Mouse (Mus musculus) left cerebral cortex, postnatal 4 days (tissue): ENCODE measurements around the gene Atg2a. TPM values are rescaled to one million over a fixed set of nuclear protein-coding genes. Genes with fewer than 3 reads are reported as not detected.

Source experiments
- DNase-seq: peaks from one replicate; pipeline ENCODE4 v3.0.0-alpha.2; 2022
- intact Hi-C: fragments of 180-260 bp; cut with DNase I; formaldehyde crosslinking; loops from one replicate; pipeline ENCODE4 v1.15.1; 2025
- total RNA-seq, 2 experiments: library from RNA; stranded (reverse); gene quantifications; 2 replicates each; pipeline ENCODE4 v1.2.3; 2021

Gene Atg2a
- total RNA-seq, result 10 to 100 TPM; 29.3 to 29.7 TPM

GRCm38 (mm10) chr19:6241274-6242107 lies at the start of gene Atg2a:
Atg2a (plus strand) TSS chr19:6241668.
- peak; percentile 98 for DNase-seq
- intact Hi-C loops, result no loop called here

GRCm38 (mm10) chr19:6204265-6204664 lies 37.2 kb upstream of the Atg2a start:
- no peak for DNase-seq
- intact Hi-C loops, result no loop called here

- no peak for DNase-seq
- intact Hi-C loops, result no loop called here
Observed at GRCm38 (mm10) chr19:6206716-6207115, 34.8 kb upstream of the Atg2a start.

- intact Hi-C loops, result no loop called here
- no peak for DNase-seq
Observed at GRCm38 (mm10) chr19:6216046-6216705, 25.3 kb upstream of the Atg2a start.

GRCm38 (mm10) chr19:6218606-6219005 lies 22.9 kb upstream of the Atg2a start:
- no peak for DNase-seq
- intact Hi-C loops, result no loop called here

GRCm38 (mm10) chr19:6226135-6226534 lies 15.3 kb upstream of the Atg2a start, which contains the start of gene Gpha2:
Gpha2 (plus strand) TSS chr19:6226380.
- intact Hi-C loops, result no loop called here
- no peak for DNase-seq

DNA sequence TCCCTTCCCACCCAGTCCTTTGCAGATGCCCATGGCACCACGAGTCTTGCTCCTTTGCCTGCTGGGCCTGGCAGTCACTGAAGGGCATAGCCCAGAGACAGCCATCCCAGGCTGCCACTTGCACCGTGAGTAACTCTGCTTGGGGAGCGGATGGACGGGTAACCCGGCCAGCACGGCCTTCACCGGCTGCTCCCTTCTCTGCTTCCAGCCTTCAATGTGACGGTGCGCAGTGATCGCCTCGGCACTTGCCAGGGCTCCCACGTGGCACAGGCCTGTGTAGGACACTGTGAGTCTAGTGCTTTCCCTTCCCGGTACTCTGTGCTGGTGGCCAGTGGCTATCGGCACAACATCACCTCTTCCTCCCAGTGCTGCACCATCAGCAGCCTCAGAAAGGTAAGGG lies 14.7 kb upstream of the Atg2a start:
- intact Hi-C loops, result no loop called here
- no peak for DNase-seq

GRCm38 (mm10) chr19:6227864-6228263 lies 13.6 kb upstream of the Atg2a start:
- intact Hi-C loops, result no loop called here
- DNase-seq, result no peak

- intact Hi-C loops, result no loop called here
- peak; percentile 31 for DNase-seq
Observed at GRCm38 (mm10) chr19:6230411-6230810, 11.1 kb upstream of the Atg2a start.

DNA sequence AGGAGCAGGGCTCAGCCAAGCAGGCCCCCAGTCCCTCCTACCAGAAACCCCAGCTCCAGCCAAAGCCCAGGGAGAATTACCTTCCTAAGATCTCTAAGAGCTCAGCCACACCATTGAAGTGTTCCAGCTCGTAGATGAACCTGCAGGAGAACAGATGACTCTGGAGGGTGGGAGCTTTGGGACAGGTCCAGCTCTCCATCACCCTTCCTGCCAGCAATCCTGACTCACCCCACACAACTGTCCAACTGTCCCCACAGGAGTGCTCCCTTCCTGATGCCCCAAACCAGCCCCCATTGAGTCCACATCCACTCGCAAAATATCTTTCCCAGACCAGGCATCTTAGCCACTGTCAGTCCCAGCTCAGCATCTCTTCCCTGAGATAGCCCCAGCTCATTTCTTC lies 10.4 kb upstream of the Atg2a start:
- intact Hi-C loops, result no loop called here
- no peak for DNase-seq

DNA sequence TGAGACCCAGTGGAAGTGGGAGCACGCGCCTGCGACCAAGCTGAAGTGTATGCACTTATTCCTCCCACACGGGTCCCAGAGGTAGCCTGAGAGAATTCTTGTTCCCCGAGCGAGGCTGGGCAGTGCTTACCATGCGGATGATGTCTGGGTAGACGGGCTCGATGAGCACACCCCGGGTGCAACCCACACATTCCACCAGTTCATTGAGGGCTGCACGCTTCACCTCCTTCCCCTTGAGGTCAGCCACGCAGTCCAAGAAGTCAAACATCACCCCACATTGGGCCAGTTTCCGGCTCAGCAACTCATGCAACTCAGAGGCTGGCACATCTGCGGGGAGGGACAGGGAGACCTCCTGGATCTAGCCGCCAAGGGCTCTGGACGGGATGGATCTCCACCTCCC lies 7.8 kb upstream of the Atg2a start:
- intact Hi-C loops, result no loop called here
- DNase-seq, result no peak

- intact Hi-C loops, result no loop called here
Observed at GRCm38 (mm10) chr19:6234337-6235083, 7.0 kb upstream of the Atg2a start.

GRCm38 (mm10) chr19:6235084-6236052 lies 6.1 kb upstream of the Atg2a start, which contains the start of gene Ppp2r5b:
Ppp2r5b (minus strand) TSS chr19:6235872.
- intact Hi-C loops, result no loop called here

More at GRCm38 (mm10) chr19:6234337-6235083, 7.0 kb upstream of the Atg2a start:
- DNase-seq, result no peak

GRCm38 (mm10) chr19:6236053-6236441 lies 5.4 kb upstream of the Atg2a start:
- intact Hi-C loops, result no loop called here
- peak; percentile 96 for DNase-seq

More at GRCm38 (mm10) chr19:6235084-6236052, 6.1 kb upstream of the Atg2a start, which contains the start of gene Ppp2r5b:
- peak; percentile 96 for DNase-seq

DNA sequence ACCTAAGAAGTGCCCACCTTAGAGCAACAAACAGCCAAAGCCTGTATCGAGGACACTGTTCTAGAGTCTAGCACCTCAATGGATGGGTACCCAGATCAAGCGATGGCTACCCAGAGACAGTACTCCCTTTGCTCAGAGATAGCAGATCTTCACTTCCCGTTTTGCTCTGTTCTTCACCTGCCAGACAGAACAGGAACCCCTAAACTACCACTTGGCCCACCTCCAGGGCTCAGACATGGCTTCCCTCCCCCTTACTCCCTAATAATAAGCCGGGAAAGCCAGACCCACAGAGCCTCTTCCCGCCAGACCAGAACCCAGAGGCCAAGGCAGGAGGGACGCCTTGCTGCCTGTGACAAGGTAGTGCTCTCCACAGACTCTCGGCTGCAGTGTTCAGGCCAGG lies 4.6 kb upstream of the Atg2a start:
- DNase-seq, result no peak

GRCm38 (mm10) chr19:6238740-6239139 lies 2.7 kb upstream of the Atg2a start:
- intact Hi-C loops, result no loop called here
- DNase-seq, result no peak

More for the DNA sequence above, 4.6 kb upstream of the Atg2a start:
- intact Hi-C loops, result no loop called here

DNA sequence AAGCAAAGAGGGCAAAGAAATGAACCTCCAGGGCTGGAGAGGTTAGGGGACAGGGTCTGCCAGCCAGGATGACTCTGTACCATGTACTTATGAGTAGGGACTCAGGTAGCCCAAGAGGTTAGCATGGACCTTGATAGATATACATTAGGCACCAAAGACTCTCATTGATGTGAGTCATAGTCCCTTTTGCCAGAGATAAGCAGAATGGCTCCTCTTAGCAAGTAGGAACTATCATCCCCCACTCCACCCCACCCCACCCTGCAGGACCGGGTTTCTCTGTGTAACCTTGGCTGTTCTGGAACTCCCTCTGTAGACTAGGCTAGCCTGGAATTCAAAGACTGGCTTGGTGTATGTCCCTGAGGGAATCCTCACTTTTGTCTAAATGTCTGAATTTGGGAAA lies 1.3 kb upstream of the Atg2a start:
- intact Hi-C loops, result no loop called here
- no peak for DNase-seq

DNA sequence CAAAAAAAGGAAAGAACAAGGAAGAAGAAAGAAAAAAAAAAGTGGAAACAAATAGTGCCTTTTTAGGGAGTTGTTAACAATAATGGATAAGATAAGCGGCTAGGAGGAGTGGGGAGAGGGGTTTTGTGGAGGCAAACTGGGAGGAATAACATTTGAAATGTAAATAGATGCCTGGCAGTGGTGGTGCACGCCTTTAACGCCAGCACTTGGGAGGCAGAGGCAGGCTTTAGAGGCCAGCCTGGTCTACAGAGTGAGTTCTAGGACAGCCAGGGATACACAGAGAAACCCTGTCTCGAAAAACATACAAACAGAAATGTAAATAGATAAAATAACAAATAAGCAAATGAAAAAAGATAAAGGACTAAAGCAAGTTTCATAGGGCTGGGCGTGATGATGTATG lies 743 bp upstream of the Atg2a start:
- intact Hi-C loops, result no loop called here
- no peak for DNase-seq

GRCm38 (mm10) chr19:6242281-6242680 lies 813 bp downstream of the Atg2a start:
- peak; percentile 41 for DNase-seq
- intact Hi-C loops, result no loop called here

DNA sequence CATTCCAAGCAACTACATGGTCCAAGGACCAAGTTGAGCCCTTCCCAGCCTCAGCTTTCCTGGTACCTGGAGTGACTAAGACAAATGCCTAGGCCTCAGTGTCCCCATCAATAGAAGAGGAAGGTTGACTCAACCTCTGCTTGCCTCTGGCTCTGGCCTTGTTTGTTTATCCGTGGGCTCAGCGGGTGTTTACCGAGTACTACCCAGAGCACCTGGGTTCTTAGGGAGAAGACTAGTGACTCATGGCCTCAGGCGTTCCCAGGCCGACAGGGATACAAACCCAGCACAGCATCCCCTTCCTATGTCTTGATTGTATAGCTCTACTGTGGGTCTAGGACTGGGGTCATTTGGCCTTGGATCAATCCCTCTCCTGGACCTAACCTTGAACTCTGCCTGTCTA lies 1.8 kb downstream of the Atg2a start:
- no peak for DNase-seq
- intact Hi-C loops, result no loop called here
